Mouse (Mus musculus) megakaryocyte, adult 5-6 weeks (primary cell): ENCODE measurements at regions not wholly inside any gene's neighbourhood (a gene's known extent, or its start where the extent isn't known, plus 50 kb on each side); places are given as distances from the start of the nearest gene placed in this dataset.

ENCODE experiments used
- ATAC-seq: 2 replicates; pipeline ENCODE4 v1.8.0; 2016; ENCODE audit warnings: mild to moderate bottlenecking, inconsistent platforms; ENCODE audit not compliant: poor library complexity, severe bottlenecking

DNA sequence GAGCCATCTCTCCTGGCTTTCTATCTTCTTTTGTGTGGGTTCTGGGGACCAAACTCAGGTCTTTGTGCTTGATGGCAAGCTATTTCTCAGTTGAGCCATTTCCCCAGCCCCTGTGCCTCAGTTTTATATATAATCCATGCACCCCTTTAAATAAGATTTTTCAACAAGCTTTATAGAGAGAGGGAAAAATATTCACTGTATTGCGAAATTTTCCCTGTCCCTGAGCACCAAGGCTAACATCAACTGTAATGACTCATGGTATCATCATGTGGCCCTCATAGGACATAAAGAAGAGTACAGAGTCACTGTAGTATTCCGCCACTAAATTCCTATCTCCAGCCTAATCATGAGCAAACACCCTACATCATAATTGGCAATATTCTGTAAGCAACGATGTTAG, 142.4 kb upstream of the Dock1 start:
- no peak for ATAC-seq

DNA sequence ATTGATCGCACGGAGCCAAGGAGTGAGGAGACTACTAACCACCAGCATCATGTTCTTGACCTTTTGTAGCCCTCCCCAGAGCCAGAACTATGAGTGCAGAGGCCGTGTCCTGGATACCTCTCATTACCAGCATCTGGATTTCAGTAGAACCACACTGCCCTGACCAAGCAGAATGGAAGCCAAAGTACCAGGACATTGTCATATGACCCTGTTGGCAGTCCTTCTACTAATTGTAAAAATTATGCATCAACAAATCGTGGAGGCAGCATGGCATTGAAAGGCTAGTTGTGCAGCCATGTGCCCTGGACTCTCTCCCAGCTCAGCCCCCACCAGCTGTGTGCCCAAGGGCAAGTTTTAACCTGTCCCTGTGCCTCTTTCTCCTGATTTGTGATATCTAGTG, 135.6 kb upstream of the Dock1 start:
- no peak for ATAC-seq

DNA sequence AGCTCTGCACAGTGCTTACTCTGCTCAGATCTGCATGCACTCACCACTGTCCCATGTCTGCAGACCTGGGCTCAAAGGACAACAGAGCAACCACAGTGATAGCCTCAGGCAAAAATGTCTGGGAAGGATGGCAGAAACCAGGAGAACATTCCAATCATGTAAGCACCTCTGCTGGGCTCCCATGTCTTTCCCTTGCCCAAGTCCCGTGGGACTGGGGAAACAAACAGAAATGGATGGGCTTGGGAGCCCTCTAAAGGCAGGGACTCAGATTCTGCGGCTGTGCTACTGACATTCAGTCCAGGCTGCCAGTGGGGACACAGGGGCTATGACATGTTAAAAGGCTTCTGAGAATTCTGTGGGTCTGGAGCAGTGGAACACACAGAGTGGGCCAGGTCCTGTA, 128.8 kb upstream of the Dock1 start:
- ATAC-seq, result no peak

DNA sequence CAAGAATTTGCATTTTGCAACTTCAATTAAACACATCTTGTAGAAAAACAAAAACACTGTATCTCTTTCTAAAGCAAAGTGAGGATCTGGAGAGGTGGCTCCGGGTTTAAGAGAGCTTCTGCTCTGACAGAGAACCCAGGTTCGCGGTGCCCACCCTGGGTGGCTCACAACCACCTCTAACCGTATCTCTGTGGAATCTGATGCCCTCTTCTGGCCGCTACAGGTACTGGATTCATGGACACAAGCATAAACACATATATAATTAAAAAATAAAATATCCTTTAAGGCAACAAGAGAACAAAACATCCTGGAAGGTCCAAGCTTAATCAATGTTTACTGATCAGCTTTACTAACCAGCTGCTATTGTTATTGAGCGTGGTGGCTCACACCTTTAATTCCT, 124.3 kb upstream of the Dock1 start:
- no peak for ATAC-seq

DNA sequence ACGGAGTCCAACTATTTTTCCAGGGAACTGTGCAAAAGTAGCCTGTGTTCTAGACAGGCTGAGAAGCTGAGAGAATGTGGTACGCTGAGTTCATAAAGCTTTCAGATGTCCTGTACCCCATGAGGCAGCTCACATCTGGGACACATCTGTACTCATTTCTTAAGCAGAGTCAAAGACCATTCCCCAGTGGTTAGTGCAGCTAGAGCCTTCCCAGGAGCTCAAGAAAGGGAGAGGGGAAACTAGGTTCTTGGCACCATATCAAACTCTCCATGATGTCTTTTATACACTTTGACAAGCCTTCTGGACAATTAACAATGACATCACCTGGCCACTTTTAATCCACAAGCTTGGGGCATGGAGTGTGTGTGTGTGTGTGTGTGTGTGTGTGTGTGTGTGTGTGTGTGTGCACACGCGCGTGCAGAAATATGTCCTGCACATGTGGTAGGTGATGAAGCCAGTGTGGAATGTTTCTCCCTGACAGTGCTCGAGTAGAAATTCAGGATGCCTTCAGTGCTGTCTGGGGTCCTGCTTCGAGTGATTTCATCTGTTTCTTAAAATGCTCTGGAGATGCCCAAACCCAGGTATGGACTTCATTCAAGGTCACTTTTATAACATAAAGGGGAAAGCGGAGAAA, 121.1 kb upstream of the Dock1 start:
- ATAC-seq, result no peak

DNA sequence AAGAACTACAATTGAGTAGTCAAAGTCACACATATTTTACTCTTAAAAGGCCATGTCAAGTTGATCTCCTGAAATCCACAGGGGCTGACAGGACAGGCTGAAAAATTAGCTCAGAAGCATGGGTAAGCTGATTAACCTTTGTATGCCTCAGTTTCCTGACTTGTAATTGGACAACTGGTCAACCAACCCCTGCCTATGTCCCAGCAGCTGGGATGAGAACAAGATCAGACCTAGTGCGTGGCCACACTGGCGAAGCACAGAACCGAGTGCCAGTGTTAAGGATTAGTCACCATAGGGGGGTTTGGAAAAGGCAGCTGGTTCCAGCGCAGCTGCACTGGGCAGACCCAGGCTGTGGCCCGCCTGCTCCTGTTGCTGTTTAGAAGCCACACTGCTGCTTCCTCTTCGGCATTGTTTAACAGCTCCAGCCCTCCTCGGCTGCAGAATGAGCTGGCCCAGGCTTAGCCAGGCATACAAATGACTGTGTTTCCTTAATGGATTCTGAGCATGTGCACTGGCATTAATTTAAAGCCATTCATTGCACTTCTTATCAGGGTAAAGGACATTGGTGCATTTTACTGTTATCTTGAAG, 120.1 kb upstream of the Dock1 start:
- no peak for ATAC-seq

DNA sequence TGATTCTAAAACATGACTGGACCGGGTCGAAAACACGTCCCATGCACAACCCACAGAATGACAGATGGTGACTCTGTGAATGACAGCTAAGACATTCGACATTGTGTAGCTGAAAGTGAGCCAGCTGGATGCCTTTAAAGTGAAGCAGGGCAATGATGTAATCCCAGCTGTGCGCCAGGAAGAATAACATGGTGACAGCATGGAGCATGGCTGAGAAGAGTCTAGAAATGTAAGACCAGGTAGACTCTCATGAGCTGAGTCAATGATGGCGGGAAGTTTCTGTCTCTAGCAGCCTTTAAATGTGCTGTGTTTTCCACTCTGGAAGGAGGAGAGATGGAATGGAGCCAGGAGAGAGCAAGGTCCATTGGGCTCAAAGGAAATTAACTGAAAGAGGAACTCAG, 118.4 kb upstream of the Dock1 start:
- ATAC-seq, result no peak

DNA sequence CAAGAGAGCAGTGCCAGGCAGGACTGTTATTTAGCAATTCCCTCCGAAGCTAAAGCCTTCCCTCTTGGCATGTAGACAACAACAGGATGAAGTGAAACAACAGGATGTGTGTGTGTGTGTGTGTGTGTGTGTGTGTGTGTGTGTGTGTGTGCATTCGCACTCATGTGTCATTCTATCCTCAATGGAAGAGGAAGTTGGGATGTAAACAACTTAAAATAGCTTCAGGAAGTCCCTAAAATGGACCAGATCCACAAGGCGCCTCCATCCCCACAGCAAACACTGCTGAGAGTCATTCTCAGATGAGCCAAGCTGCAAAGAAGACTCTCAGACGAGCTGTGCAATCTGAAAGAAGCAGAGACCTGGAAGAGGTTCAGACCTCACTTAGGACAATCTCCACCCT, 114.4 kb upstream of the Dock1 start:
- peak; percentile 43; the same call in 1 of the 2 replicates for ATAC-seq

DNA sequence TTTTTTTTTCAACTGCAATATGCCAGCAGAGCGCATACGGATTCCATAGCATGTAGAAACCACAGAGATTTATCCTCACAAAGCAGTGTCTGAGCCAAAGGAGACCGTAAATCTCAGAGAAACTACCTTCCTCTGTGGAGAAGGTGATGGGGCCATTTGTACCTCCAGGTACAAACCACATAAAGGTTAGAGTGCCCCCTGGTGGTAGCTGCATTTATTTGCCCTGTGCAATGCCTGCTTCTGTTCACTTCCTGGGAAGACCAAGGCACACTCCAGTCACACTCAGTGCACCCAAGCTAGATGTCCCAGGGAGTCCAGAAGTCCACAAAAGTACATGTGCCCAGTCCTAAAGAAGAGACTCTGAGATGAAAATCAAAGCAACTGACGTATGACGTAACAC, 104.1 kb upstream of the Dock1 start:
- peak; percentile 54; the same call in 1 of the 2 replicates for ATAC-seq

DNA sequence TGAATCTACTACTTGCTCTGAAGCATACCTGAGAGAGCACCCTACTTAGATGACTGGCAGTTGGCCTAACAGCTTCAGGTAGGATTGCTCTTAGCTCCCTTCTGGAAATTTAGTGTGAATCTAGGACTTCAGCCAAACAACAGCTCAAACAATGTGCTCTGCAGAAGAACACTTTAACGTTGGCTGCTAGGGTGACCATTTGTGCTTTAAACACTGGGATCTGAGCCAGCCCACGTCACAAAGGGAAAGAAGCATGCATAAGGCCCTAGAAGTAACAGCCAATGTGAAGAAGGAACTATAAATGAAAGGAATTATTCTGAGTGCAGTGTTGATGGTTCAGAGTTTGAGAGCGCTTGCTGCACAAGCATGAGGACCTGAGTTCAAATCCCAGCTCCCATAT, 101.2 kb upstream of the Dock1 start:
- no peak for ATAC-seq

DNA sequence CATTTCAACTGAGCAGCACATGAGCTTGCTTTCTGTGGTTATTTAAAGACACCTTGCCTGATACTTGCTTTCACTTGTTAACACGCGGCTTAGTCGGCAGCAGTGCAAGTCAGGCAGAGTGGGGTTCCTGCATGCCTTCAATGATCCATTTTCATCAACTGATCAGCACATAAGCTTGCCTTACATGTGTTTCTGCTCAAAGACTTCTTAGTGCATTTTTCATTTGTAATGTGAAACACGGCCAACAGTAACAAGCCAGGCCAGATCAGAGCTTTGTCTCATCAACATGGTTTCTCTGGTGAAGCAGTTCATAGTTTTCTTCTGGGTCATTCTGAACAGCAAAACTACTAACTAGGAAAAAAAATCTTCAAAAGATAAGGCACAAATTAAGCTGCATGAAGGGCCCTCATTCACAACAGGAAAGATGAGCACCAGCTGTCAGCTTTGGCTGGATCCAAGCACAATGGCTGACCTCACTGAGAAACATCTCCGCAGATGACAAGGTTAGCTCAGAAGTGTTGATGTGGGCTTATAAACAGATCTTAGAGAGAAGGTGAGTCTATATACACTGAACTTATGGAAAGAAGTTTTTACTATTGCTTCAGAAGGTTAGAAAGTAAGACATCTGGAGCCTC, 100.2 kb upstream of the Dock1 start:
- ATAC-seq, result no peak

DNA sequence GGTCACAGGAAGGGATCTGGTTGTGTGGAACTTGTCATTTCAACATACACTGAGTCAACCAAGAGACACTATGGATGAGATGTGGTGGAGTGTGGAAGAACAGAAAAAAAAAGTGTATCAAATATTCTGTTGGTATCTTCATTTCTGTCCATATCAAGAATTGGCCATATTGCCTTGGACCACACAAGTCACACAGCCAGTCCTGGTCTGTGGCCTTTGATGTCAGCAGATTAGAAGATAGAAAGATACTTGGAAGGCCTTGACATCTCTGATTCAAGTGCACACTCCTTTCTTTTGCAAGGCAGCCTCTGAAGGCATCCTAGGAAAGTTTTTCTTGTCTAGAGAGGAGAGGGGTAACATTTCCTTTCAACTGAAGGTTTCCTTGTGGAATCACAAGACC, 88.7 kb upstream of the Dock1 start:
- no peak for ATAC-seq

DNA sequence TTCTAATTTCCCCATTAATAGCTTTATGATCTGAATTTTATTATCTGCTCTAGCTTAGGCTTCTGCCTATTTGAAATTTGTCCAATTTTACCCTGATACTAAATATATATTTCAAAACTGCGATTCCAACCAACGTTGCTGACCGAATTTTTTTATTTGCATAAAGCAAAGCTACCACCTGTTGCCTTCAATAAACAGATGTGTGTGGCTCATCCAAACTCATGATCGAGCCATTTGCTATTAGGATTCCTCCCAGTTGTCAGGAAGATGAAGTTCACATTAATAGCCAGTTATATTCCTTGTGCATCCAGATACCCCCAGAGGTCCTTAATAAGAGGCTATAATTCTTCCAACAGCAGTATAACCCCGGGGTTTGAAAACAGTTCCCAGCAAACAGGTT, 85.0 kb upstream of the Dock1 start:
- ATAC-seq, result no peak

DNA sequence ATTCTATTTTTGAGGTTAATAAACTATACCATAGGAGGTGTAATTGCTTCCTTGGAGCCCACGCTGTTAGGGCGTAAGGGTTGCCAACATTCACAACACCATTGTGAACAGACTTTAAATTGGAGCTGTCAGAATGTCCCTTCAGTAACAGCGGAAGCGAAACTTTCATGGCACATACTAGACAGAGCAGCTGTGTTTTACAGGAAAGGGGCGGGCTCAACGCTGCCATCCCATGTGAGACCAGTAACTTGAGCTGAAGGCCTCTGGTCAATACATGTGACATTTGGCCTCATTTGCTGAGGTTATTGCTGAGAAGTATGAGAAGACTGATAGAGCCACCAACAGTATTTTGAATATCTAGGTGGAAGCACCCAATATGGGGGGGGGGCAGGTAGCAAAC, 83.5 kb upstream of the Dock1 start:
- peak; percentile 60 for ATAC-seq

DNA sequence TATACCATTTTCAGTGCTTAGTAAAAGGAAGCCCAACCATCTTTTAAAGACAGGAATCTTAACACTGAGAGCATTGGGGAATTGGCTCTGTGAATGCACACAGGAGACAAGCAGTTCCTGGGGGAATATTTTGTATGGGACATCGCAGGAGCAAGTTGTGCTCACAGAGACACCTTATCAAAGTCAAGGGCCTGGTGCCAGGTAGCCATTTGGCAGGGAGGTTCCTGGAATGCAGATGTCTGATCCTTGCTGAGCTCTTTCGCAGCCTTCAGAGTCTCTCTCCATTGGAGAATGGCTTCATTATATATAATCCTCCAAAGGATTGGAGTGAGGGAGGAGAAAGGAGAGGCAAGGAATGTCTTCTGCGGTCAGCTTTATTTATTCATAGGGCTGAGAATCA, 62.6 kb upstream of the Dock1 start:
- no peak for ATAC-seq

DNA sequence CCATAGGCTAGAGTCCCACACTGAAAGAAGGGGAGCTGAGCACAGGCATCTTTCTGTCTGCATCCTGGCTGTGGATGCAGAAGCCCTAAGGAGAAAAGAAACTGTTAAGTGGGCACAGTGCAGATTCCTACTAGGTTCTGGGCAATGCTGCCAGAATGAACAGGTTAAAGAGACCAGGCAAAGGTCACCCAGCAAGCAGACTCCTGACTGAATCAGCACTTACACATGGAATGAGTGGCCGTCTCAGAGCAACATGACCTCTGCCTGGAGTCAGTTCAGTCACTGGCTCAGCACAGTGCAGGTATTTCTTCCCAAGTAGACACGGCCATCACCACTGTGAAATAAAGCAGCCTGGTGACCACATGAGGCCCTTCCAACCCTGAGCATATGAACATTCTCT, 60.3 kb upstream of the Dock1 start:
- no peak for ATAC-seq

DNA sequence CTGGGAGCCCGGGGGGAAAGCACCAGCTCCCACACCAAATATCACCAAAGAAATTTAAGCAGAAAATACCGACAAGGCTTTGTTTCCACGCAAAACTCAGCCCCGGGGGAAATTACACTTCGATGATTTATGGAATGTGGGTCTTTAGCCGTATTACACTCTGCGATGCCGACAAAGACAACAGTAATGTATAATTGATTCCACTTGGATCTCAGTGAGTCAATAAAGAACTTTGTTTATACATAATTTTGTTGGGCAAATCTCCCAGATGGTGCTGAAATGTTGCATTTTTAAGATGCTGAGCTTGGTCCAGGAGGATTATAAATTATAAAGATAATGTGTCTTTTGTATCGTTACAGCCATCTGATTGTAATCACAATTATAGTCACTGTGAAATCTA, 59.1 kb upstream of the Dock1 start:
- no peak for ATAC-seq

DNA sequence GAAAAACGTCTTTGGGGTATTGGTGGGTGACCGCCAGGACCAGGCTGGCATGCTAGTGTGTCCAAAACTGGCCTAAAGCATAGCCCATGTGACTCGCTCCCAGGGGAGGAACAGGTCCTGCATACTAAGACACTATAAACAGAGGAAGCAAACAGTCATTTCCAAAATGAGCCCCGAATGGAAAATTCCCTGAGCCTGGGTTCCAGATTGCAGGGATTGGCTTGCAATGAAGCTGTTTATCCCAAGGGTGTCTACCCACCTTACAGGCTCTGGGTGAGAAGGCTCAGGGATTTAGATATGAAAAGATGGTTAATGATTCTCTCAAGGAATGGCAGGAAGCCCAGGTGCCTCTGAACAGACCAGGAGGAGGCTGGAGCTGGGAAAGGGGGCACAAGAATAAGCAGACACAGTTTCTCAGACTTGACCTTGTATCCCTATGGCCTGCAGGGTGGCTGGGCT, 58.2 kb upstream of the Dock1 start:
- no peak for ATAC-seq

DNA sequence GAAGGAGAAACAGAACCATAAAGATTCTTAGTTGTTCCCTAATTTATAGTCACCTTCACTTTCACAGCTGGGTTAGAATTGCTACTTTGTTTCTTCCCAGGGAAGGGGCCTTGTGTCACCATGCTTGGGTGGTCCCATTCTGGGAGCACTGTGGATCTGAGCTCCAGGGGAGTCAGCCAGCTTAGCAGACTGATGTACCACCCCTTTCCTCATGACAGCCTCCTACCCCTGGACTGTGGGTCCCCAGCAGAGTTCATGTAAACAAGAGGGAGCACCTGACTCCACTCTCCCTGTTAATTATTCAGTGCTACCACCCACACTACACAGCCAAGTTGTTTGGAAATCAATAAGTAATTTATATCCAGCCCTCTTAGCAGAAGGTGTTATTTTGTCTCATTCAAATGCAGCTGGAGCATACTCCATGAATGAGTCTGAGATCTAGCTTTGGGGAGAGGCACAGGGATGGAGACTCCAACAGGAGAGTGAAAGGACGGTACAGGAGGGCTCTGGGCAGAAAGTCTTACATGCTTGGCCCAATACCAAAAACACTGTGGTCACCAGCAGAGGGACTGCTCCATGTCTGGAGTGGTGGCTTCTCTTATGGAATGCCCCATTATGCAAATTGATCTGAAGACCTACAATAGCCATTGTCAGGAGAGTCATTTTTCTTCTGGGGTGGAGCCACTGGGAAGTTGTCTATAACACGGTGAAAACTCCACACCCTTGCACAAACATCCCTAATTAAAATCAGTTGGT, 51.1 kb upstream of the Dock1 start:
- no peak for ATAC-seq

DNA sequence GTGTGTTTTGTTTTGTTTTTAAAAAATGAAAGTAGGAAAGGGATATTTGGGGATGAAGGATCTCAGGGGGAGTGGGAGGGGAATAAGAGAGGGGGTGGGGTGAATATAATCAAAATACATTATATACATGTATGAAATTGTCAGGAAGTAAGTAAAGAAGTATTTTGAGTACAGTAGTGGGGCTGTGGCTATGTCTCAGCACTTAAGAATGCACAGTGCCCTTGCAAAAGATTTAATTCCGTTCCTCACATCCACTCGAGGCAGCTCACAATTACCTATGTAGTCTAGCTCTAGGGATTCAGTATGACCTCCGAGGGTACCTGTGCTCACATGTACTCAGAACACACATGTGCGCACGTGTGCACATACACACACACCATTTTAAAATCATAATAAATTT, 50.4 kb upstream of the Dock1 start:
- no peak for ATAC-seq
